Mouse (Mus musculus) cortical plate, adult 2 months (tissue): ENCODE results near the gene Polrmt.

Source experiments
- CTCF ChIP-seq: fragments of 200-500 bp; IDR thresholded peaks from 2 replicates; pipeline ENCODE4 v1.5.1; 2011; ENCODE audit warnings: mild to moderate bottlenecking, control low read depth, low read length; ENCODE audit not compliant: insufficient read depth; ENCODE audit errors: extremely low read depth
- POLR2A ChIP-seq: fragments of 200-500 bp; IDR thresholded peaks from 2 replicates; pipeline ENCODE4 v1.6.1; 2011; ENCODE audit warnings: mild to moderate bottlenecking, low read length, control low read depth; ENCODE audit not compliant: insufficient read depth; ENCODE audit errors: extremely low read depth

- TF ChIP-seq POLR2A, result no peak
- peak; percentile 62 for TF ChIP-seq CTCF
These were observed 13.9 kb downstream of the Polrmt start for GRCm38 (mm10) chr10:79732500-79732899.
